Mouse (Mus musculus) testis, adult 2 months (tissue): Measurements from ENCODE around the gene Tmc2. TPM values are rescaled to one million over a fixed set of nuclear protein-coding genes. Genes with fewer than 3 reads are reported as not detected.

Experiments
- H3K27ac ChIP-seq: fragments of 200-500 bp; 2 replicates; pipeline ENCODE4 v1.5.1; 2012; ENCODE audit warnings: low read depth, low read length; ENCODE audit not compliant: control insufficient read depth, insufficient read depth
- H3K27me3 ChIP-seq: fragments of 200-500 bp; 2 replicates; pipeline ENCODE4 v1.6.1; 2012; ENCODE audit warnings: mild to moderate bottlenecking, low read length, moderate library complexity; ENCODE audit not compliant: control insufficient read depth, insufficient read depth
- H3K36me3 ChIP-seq: fragments of 200-500 bp; 2 replicates; pipeline ENCODE4 v1.6.1; 2012; ENCODE audit warnings: mild to moderate bottlenecking, low read length; ENCODE audit not compliant: control insufficient read depth, insufficient read depth
- H3K4me1 ChIP-seq: fragments of 200-500 bp; 2 replicates; pipeline ENCODE4 v1.6.1; 2012; ENCODE audit warnings: low read length; ENCODE audit not compliant: control insufficient read depth, insufficient read depth
- H3K4me3 ChIP-seq: fragments of 200-500 bp; 2 replicates; pipeline ENCODE4 v1.5.1; 2012; ENCODE audit warnings: low read depth, mild to moderate bottlenecking, low read length, moderate library complexity, mixed read lengths; ENCODE audit not compliant: control insufficient read depth
- CTCF ChIP-seq: fragments of 200-500 bp; IDR thresholded peaks from 2 replicates; pipeline ENCODE4 v1.5.1; 2012; ENCODE audit warnings: low read depth, mild to moderate bottlenecking, inconsistent platforms, low read length, moderate library complexity; ENCODE audit not compliant: control insufficient read depth, insufficient read depth, insufficient replicate concordance
- POLR2A ChIP-seq: fragments of 200-500 bp; IDR thresholded peaks from 2 replicates; pipeline ENCODE4 v1.6.1; 2012; ENCODE audit warnings: low read depth, mild to moderate bottlenecking, inconsistent platforms, low read length, moderate library complexity; ENCODE audit not compliant: control insufficient read depth
- polyA plus RNA-seq: library from polyadenylated mRNA; depleted of rRNA; stranded (reverse); fragments of >200 nt; gene quantifications from 2 replicates; pipeline ENCODE4 v1.2.3, GENCODE M21; 2012; rRNA removed

Tmc2 gene
- polyA plus RNA-seq, 1 experiment, result 0.19 TPM

- Histone ChIP-seq H3K4me3 (peak overlapping the region; percentile 24), H3K27me3 (no peaks in the 10 kb centered on the region), H3K4me1 (peaks cover 10% of the 10 kb centered on the region), H3K36me3 (no peaks in the 10 kb centered on the region), H3K27ac (no peak overlapping the region)
- TF ChIP-seq CTCF (no peak), POLR2A (no peak)
Observed at GRCm38 (mm10) chr2:130296134-130296745, 101.2 kb downstream of the Tmc2 start.

GRCm38 (mm10) chr2:130297580-130297979 is 102.6 kb downstream of the Tmc2 start:
- no peaks in the 10 kb centered on the region for H3K27me3 ChIP-seq

GRCm38 (mm10) chr2:130303014-130303413 is 108.0 kb downstream of the Tmc2 start:
- H3K27me3 ChIP-seq, result no peaks in the 10 kb centered on the region
- H3K4me1 ChIP-seq, result no peaks in the 10 kb centered on the region
- H3K27ac ChIP-seq, result no peak overlapping the region
- TF ChIP-seq POLR2A, result no peak
- TF ChIP-seq CTCF, result no peak
- H3K36me3 ChIP-seq, result no peaks in the 10 kb centered on the region
- no peak overlapping the region for H3K4me3 ChIP-seq

More at GRCm38 (mm10) chr2:130297580-130297979, 102.6 kb downstream of the Tmc2 start:
- H3K4me1 ChIP-seq, result peaks cover 10% of the 10 kb centered on the region
- no peak overlapping the region for H3K27ac ChIP-seq
- TF ChIP-seq POLR2A (no peak), CTCF (no peak)
- no peak overlapping the region for H3K4me3 ChIP-seq
- no peaks in the 10 kb centered on the region for H3K36me3 ChIP-seq

Other genes starting within 250 kb of the Tmc2 start
- 1.0 TPM in 2 replicates for gene Tgm3, start 182.8 kb upstream of the Tmc2 start, polyA plus RNA-seq
- 0.23 and 0.35 TPM in 2 replicates for gene Tgm6, start 82.8 kb upstream of the Tmc2 start, polyA plus RNA-seq
- 102 and 117 TPM in 2 replicates for gene Snrpb, start 15.8 kb upstream of the Tmc2 start, polyA plus RNA-seq
- gene Nop56, start 79.2 kb downstream of the Tmc2 start, polyA plus RNA-seq, result 20.4 and 24.6 TPM in 2 replicates
- gene Idh3b, start 89.4 kb downstream of the Tmc2 start, polyA plus RNA-seq, result 148 and 153 TPM in 2 replicates
- 1.9 and 2.4 TPM in 2 replicates for gene Ebf4, start 100.0 kb downstream of the Tmc2 start, polyA plus RNA-seq
- 73.4 and 89.5 TPM in 2 replicates for gene Cpxm1, start 202.4 kb downstream of the Tmc2 start, polyA plus RNA-seq
- gene Gm28372, start 210.0 kb downstream of the Tmc2 start, polyA plus RNA-seq, result 0.57 and 0.99 TPM in 2 replicates
- gene 1700020A23Rik, start 210.1 kb downstream of the Tmc2 start, polyA plus RNA-seq, result 316 and 321 TPM in 2 replicates
- 251 and 255 TPM in 2 replicates for gene Tmem239, start 211.3 kb downstream of the Tmc2 start, polyA plus RNA-seq
- gene Vps16, start 229.1 kb downstream of the Tmc2 start, polyA plus RNA-seq, result 45.6 and 55.8 TPM in 2 replicates
- gene Pced1a, start 229.5 kb downstream of the Tmc2 start, polyA plus RNA-seq, result 46.3 and 48.0 TPM in 2 replicates